Mouse (Mus musculus) midbrain, embryonic 12.5 days (tissue): Measurements from ENCODE around the gene Nfe2l2. TPM values are rescaled to one million over a fixed set of nuclear protein-coding genes. Genes with fewer than 3 reads are reported as not detected.

ENCODE experiments used
- ATAC-seq: fragments of 200-750 bp; cut with Nextera tagmentation; 2 replicates; pipeline ENCODE4 v1.8.0; 2017; ENCODE audit warnings: low read depth, moderate TSS enrichment, moderate library complexity; ENCODE audit not compliant: low FRiP score
- H3K27ac ChIP-seq: fragments of 300-500 bp; sonication (generic); replicated peaks from 2 replicates; pipeline ENCODE4 v1.5.1; 2016; ENCODE audit warnings: mild to moderate bottlenecking
- H3K27me3 ChIP-seq: fragments of 300-500 bp; sonication (generic); 2 replicates; pipeline ENCODE4 v1.6.1; 2016; ENCODE audit warnings: mild to moderate bottlenecking
- H3K36me3 ChIP-seq: fragments of 300-500 bp; sonication (generic); 2 replicates; pipeline ENCODE4 v1.6.1; 2016
- H3K4me1 ChIP-seq: fragments of 300-500 bp; sonication (generic); 2 replicates; pipeline ENCODE4 v1.6.1; 2016
- H3K4me2 ChIP-seq: fragments of 300-500 bp; sonication (generic); replicated peaks from 2 replicates; pipeline ENCODE4 v1.6.1; 2016; ENCODE audit warnings: mild to moderate bottlenecking, moderate library complexity
- H3K4me3 ChIP-seq: fragments of 300-500 bp; sonication (generic); 2 replicates; pipeline ENCODE4 v1.5.1; 2016; ENCODE audit warnings: mild to moderate bottlenecking
- H3K9ac ChIP-seq: fragments of 300-500 bp; sonication (generic); replicated peaks from 2 replicates; pipeline ENCODE4 v1.6.1; 2016; ENCODE audit warnings: mild to moderate bottlenecking, moderate library complexity
- H3K9me3 ChIP-seq: fragments of 300-500 bp; sonication (generic); 2 replicates; pipeline ENCODE4 v1.6.1; 2016; ENCODE audit warnings: mild to moderate bottlenecking
- WGBS: fragments of 180-500 bp; shearing (Covaris S2); methylation state at CpG from one replicate; pipeline ENCODE4 v1.1.7; 2016; 5-methylcytosine and 5-hydroxymethylcytosine counted together
- polyA plus RNA-seq: library from polyadenylated mRNA; unstranded; fragments of >200 nt; fragmentation: Nextera tagmentation; extraction: Ambion mirVana; gene quantifications from 2 replicates; pipeline ENCODE4 v1.2.1, GENCODE M21; 2016

The Nfe2l2 gene
- polyA plus RNA-seq, 1 experiment from 2014 or later = 20.3 TPM

DNA sequence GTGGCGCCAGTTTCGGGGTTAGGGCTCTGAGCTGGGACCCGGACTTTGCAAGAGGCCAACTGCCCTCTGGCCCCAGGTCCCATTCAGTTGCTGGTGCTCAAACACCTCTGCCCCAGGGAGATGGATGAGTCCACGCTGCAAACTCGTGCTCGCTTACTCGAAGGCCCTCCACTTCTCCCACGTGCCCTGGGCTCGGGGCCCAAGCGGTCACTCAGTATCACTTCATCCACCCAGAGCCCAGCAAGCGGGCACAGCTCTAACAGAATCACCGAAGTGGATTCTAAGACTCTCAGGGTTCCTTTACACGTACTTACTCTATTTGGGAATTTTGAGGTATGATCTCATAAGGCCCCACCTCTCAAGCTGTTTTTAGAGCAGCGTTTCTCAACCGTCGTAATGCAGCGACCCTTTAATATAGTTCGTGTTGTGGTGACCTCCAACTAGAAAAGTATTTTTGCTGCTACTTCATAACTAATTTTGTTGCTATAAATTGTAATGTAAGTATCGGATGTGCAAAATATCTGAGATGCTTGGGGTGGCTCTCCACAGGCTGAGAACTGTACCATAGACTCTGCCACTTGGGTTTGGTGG lies 816 bp upstream of the Nfe2l2 start:
- 30% methylated on average over 19 of the region's 19 CpGs for WGBS
- peak overlapping the region; percentile 65 for H3K4me3 ChIP-seq
- peak overlapping the region; percentile 66 for H3K9ac ChIP-seq
- H3K36me3 ChIP-seq = no peaks in the 10 kb centered on the region
- no peaks in the 10 kb centered on the region for H3K9me3 ChIP-seq
- ATAC-seq = peak; percentile 0; the same call in 1 of the 2 replicates
- no peaks in the 10 kb centered on the region for H3K27me3 ChIP-seq
- H3K27ac ChIP-seq = peak overlapping the region; percentile 92
- peak overlapping the region; percentile 65 for H3K4me2 ChIP-seq
- peaks cover 25% of the 10 kb centered on the region; the same call in 1 of the 2 replicates for H3K4me1 ChIP-seq

DNA sequence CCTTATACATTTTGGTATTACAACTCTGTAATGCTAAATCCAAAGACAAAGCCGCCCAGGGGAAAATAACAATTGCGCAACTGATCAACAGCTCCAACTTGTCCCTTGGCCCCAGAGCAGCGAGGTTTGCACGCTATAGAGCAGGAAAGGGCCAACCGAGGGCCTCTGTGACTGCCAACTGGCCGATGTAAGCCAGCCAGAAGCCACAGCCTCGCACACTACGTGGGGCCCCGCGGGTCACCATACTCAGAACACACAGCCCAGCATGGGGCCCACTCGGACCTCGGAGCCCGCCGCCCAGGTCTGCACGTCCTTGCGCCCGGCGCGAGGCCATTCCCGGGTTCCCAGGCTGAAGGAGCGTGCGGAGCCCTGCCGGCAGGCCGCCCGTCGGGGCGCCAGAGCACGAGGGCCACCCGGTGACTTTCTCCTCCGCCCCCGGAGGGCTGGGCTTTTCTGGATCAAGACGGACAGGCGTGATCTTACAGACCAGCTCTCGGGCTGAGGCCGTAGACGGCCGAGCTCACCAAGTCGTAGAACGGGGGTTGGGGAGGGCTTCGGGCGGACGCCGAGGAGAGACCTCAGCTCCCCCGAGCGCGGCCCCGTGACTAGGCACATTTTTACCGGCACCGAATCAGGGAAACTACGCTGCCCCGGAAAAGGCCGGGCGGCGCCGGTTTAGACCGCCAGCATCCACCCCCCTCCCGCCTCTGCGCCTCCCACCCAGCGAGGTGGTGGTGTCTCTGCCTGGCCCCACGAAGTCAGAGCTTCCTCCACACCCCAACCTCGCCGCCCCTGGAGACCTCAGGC lies 863 bp downstream of the Nfe2l2 start:
- Histone ChIP-seq H3K27me3 (no peaks in the 10 kb centered on the region), H3K9ac (peak overlapping the region; percentile 66), H3K9me3 (no peaks in the 10 kb centered on the region), H3K27ac (peak overlapping the region; percentile 92), H3K36me3 (no peaks in the 10 kb centered on the region), H3K4me2 (peak overlapping the region; percentile 65), H3K4me3 (peak overlapping the region; percentile 65), H3K4me1 (peaks cover 30% of the 10 kb centered on the region; the same call in 1 of the 2 replicates)
- under 1% methylated on average over 61 of the region's 62 CpGs for WGBS
- peak; percentile 85 for ATAC-seq

DNA sequence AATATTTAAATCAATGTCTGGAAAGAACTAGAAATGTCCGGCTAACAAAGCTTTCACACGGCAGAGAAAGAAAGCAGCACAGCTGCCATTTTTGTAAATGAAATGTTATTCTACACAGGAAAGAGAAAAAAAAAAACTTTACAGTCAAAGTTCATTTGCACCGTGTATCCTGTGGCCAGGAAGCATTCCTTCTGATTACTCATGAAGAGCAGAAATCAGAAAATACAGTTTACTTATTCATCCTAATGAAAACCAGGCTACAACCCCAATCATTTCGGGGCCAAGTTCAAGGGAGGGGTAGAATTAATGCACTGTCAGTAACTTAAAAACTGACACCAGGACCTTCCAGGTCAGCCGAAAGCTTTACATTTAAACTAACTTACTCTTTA lies 1.9 kb downstream of the Nfe2l2 start:
- no peaks in the 10 kb centered on the region for H3K9me3 ChIP-seq
- H3K4me1 ChIP-seq = peaks cover 30% of the 10 kb centered on the region; the same call in 1 of the 2 replicates
- H3K27me3 ChIP-seq = no peaks in the 10 kb centered on the region
- H3K36me3 ChIP-seq = no peaks in the 10 kb centered on the region
- no peak overlapping the region for H3K27ac ChIP-seq
- 34% methylated on average over 5 of the region's 5 CpGs for WGBS
- H3K4me3 ChIP-seq = peak overlapping the region; percentile 65
- H3K9ac ChIP-seq = peak overlapping the region; percentile 66; the same call in 1 of the 2 replicates
- H3K4me2 ChIP-seq = peak overlapping the region; percentile 65
- ATAC-seq = no peak

DNA sequence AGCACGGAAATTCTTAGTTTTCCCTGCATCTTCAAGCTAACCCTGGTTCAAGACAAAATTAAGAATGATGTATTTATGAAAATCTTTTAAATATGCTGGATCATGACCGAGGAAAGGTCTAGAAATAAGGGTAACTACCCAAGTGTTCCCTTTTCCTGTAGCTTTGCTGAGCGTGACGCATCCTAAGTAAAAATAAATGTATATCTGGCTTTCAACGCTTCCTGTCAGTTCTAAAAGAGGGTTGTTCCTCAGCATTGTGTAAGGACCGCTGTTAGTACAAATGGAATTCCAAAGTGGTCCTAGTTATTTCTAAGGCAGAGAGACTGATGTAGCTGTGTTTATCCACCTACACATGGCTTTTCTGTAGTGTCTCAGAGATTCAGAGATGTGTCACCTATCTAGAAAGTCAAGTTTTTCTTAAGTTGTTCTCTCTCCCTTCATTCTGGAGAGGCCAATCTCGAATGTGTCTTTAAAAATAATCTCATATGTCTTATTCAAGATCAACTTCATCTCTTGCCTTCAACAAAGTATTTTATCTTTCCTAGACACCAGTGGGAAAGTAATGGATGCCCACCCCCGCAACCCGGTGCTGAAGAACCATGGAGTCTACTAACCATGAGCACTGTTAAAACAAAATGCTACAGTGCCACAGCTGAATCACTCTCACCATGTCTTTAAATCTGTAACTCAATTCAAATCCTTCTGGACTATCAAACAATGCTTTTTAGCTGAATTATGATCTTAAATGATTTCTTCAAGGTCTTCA lies 2.4 kb downstream of the Nfe2l2 start:
- peaks cover 30% of the 10 kb centered on the region; the same call in 1 of the 2 replicates for H3K4me1 ChIP-seq
- H3K9me3 ChIP-seq = no peaks in the 10 kb centered on the region
- H3K36me3 ChIP-seq = no peaks in the 10 kb centered on the region
- H3K27ac ChIP-seq = no peak overlapping the region
- H3K4me3 ChIP-seq = no peak overlapping the region
- H3K27me3 ChIP-seq = no peaks in the 10 kb centered on the region
- H3K9ac ChIP-seq = no peak overlapping the region
- WGBS = 85% methylated on average over 9 of the region's 9 CpGs
- H3K4me2 ChIP-seq = peak overlapping the region; percentile 65
- ATAC-seq = no peak

DNA sequence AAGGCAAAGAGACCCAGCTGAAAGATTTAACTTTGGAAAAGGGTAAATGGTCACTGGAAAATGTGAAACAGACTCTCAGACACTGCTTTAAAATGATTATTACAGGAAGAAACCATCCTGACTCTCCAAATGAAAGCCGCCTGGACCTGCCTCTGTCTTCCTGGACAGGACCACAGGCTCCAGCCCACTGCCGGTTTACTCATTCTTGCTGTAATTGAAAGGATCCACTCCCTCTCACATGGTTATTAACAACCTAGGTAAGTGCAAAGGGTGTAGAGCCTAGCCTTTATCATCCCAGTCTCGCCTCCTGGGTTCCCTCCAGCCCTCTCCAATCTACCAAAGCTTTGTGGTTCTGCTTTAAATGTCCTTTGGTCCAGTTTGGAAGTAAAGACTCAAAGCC lies 3.2 kb downstream of the Nfe2l2 start:
- 75% methylated on average over 3 of the region's 3 CpGs for WGBS
- no peaks in the 10 kb centered on the region for H3K36me3 ChIP-seq
- H3K9me3 ChIP-seq = no peaks in the 10 kb centered on the region
- H3K4me3 ChIP-seq = no peak overlapping the region
- no peaks in the 10 kb centered on the region for H3K27me3 ChIP-seq
- no peak for ATAC-seq
- H3K9ac ChIP-seq = no peak overlapping the region
- no peak overlapping the region for H3K27ac ChIP-seq
- peaks cover 33% of the 10 kb centered on the region for H3K4me1 ChIP-seq
- H3K4me2 ChIP-seq = no peak overlapping the region

DNA sequence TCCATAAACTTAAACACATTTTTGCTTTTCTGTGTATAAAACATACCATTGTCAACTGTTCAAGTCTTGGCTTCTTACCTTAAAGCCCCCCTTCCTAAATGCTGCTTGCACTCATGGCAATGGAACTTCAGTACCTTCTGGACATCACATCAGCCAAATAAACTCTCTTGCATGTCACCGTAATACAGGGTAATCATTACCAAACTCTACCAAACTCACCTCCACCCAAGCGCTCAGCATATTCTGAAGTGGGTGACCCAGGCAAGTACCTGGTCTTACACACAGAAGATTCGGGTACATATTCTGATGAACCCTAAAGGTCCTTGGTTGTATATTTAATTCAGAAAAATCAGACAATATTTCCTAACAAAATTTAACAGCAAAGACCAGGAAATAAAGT lies 3.9 kb downstream of the Nfe2l2 start:
- Histone ChIP-seq H3K4me1 (peaks cover 35% of the 10 kb centered on the region), H3K36me3 (no peaks in the 10 kb centered on the region), H3K4me3 (no peak overlapping the region), H3K9ac (no peak overlapping the region), H3K9me3 (no peaks in the 10 kb centered on the region), H3K27me3 (no peaks in the 10 kb centered on the region), H3K4me2 (no peak overlapping the region), H3K27ac (no peak overlapping the region)
- WGBS = 94% methylated on average over 3 of the region's 3 CpGs
- ATAC-seq = no peak

DNA sequence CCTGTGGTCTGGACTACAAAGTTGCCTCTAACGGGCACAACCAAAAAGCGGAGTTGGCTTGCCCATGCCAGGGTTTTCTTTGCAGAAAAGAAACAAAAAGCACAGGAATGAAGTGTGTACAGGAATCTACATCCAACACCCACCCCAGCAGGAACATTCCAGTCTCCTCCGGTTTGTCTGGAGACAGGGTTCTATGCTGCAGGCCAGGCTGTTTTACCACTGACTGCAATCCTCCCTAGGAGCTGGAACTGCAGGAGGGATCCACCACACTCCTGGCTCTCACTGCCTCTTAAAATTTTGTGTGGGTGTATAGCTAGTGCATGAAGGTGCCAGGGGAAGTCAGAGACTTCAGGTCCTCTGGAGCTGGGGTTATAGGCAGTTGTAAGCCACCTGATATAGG lies 5.6 kb downstream of the Nfe2l2 start:
- no peak overlapping the region for H3K4me2 ChIP-seq
- H3K27me3 ChIP-seq = no peaks in the 10 kb centered on the region
- no peaks in the 10 kb centered on the region for H3K9me3 ChIP-seq
- peaks cover 34% of the 10 kb centered on the region for H3K4me1 ChIP-seq
- no peak overlapping the region for H3K9ac ChIP-seq
- 82% methylated on average over 3 of the region's 3 CpGs for WGBS
- H3K4me3 ChIP-seq = no peak overlapping the region
- no peaks in the 10 kb centered on the region for H3K36me3 ChIP-seq
- H3K27ac ChIP-seq = no peak overlapping the region
- ATAC-seq = no peak

DNA sequence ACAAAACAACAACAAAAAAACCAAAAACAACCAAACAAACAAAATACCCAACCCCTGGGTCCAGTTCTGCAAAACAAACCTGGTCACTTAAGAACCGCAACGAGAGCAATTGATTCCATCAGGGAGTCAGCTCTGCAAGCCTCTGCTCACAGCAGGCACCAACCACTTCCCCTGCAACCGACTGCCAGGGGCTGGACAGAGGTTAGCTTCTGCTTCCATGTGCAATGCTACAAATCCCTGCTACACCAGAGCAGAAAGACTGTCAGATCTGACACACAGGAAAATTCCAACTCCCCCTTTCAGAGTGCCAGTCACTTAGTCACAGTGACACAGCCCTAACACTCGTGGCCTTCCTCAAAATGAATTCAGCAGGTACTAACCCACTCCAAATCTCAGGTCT lies 6.4 kb downstream of the Nfe2l2 start:
- H3K36me3 ChIP-seq = no peaks in the 10 kb centered on the region
- peaks cover 36% of the 10 kb centered on the region for H3K4me1 ChIP-seq
- no peak overlapping the region for H3K27ac ChIP-seq
- H3K4me3 ChIP-seq = no peak overlapping the region
- H3K9me3 ChIP-seq = no peaks in the 10 kb centered on the region
- H3K9ac ChIP-seq = no peak overlapping the region
- WGBS = 42% methylated on average over 4 of the region's 4 CpGs
- no peak overlapping the region for H3K4me2 ChIP-seq
- no peak for ATAC-seq
- H3K27me3 ChIP-seq = no peaks in the 10 kb centered on the region

DNA sequence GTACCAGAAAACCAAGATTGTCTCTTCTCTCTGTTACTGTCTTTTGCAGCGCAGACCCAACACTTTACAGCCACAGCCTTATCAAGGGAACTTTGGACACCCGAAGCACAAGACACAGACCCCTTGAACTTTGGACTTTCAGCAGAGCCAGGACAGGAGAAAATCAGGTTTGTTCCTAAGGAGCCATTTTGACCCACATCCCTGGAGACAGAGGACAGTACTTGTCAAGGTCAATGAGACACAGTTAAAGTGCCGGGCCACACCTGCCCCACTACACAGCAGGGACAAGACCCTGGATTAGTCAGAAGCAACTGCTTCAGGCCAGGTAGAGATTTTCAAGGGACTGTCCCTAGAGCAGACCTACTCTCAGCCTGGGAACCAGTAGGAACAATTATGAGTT lies 7.2 kb downstream of the Nfe2l2 start:
- Histone ChIP-seq H3K27ac (no peak overlapping the region), H3K4me3 (no peak overlapping the region), H3K9me3 (no peaks in the 10 kb centered on the region), H3K4me1 (peaks cover 30% of the 10 kb centered on the region), H3K36me3 (no peaks in the 10 kb centered on the region), H3K9ac (no peak overlapping the region), H3K4me2 (no peak overlapping the region), H3K27me3 (no peaks in the 10 kb centered on the region)
- WGBS = 94% methylated on average over 3 of the region's 3 CpGs
- ATAC-seq = no peak

DNA sequence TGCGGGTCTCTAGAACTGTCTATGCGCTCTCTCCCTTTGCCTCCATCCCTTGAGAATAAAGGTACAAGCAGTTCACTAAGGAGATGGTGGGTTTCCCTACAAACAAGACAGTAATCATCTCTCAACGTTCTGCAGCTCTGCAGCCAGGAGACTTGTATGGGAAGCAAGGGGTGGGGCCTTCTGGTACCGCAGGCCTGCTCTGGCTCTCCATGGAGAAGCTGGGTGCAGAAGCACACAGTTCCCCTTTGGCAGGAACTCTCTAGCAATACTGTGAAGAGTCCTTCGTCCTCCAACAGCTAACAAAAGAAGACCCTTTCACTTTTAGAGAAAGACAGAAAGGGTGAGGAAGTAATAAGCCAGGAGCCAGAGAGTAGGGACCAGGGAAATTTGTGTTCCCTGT lies 8.1 kb downstream of the Nfe2l2 start:
- Histone ChIP-seq H3K9ac (no peak overlapping the region), H3K4me1 (peaks cover 27% of the 10 kb centered on the region)
- ATAC-seq = no peak

DNA sequence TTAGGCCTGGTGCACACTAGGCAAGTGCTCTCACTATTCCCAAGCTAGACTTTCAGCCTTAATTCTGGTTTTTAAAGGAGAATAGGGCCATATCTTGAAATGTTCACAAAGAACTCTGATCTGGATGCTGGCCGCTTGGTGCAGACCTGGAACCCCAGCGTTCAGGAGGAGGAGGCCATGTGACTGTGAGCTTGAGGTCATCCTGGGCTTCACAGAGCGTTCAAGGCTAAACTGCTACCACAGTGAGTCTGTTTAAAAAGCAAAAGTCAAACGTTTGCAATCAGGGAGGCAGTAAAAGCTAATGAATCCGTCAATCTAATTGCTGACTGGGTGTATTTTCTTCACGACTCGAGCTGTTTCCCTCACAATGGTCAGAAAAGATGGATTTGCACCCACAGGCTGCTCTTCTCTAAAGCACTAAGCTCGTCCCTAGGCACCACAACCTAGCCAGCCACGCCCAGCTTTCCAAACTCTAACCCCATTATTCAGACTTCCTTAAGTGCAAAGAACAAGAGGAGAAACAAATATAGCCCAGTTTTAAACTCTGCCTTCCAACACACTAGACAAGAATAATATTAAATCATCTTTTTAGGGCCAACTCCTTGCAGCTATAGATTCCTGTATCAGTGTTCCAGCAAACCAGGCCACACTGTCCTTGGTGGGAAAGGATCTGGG lies 8.6 kb downstream of the Nfe2l2 start:
- Histone ChIP-seq H3K9ac (no peak overlapping the region), H3K27ac (no peak overlapping the region), H3K4me3 (no peak overlapping the region), H3K4me1 (peaks cover 23% of the 10 kb centered on the region), H3K36me3 (no peaks in the 10 kb centered on the region), H3K9me3 (no peaks in the 10 kb centered on the region), H3K27me3 (no peaks in the 10 kb centered on the region), H3K4me2 (no peak overlapping the region)
- 64% methylated on average over 9 of the region's 9 CpGs for WGBS
- ATAC-seq = no peak

More for the DNA sequence above, 8.1 kb downstream of the Nfe2l2 start:
- Histone ChIP-seq H3K27ac (no peak overlapping the region), H3K27me3 (no peaks in the 10 kb centered on the region), H3K36me3 (no peaks in the 10 kb centered on the region), H3K4me2 (no peak overlapping the region), H3K9me3 (no peaks in the 10 kb centered on the region), H3K4me3 (no peak overlapping the region)
- 72% methylated on average over 5 of the region's 5 CpGs for WGBS
